Mouse (Mus musculus): ENCODE data around the gene Cav1. TPM values are rescaled to one million over a fixed set of nuclear protein-coding genes. Genes with fewer than 3 reads are reported as not detected.
A peak's percentile ranks its signal among the peaks of the same experiment; 100 is the strongest.

The Cav1 gene
- total RNA-seq (2015) (not detected in 2 replicates), total RNA-seq (2017) (not detected in 2 replicates)

DNA sequence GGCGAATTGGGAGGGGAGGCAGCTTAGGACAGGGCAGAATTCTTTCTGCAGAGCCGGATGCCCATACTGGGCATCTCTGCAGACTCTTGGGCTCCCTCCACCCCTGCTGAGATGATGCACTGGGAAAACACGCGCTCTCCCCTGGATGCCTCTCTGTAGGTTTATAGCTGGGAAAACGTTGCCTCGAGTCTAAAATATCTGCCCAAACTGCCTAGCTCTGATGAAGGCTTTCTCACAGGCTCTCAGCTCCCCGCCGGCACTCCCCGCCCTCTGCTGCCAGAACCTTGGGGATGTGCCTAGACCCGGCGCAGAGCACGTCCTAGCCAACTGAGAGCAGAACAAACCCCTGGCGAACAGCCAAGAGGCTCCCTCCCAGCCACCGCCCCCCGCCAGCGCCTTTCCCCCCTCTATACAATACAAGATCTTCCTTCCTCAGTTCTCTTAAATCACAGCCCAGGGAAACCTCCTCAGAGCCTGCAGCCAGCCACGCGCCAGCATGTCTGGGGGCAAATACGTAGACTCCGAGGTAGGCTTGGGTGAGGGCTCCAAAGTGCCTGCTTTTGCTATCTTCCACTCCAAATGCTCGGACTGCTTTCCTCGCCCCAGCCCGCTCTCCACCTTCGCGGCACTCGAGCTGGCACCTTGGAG is at the start of gene Cav1:
Gene Cav1, plus strand, starts transcription at position 382 of the 648 bp plus-strand sequence.
- ATAC-seq (replicated peaks; ENCODE audit: poor library complexity) = peak; percentile 55

DNA sequence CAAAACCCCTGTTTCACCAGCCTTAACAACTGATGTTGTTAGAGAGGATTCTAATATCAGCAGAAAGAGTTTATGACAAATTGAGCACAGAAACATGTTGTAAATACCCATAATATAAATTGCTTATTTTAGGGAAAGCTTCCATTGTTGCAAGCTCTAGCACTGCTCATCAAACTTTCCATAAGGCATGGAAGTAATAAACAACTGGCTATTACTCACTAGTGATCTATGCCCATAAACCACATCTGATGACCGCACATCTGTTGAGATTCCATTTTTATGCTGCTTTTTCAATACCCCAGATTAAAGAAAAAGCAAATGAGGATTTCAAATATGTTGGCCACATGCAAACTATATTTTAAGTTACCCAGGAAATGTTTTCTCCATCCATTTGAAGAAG is 48.0 kb upstream of the Cav1 start:
- no peak for ATAC-seq (replicated peaks; ENCODE audit: poor library complexity)

DNA sequence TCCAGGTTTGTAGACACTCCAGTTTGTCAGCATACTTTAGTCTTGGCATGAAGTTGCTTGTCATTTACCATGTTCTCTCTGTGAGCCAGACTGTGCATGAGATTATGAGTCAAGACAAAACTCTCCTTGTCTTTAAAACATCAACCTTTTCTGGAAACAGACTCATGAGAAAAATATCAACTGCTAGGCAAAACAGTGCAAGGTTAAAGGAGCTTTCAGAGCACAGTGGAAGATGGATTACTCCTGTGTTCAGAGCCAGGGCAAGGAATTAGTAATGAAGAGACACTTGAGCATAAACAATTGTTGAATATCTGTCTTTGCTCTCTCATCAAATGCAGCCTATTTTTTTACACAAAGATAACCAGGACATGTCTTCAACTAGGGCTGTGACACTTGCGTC is 47.2 kb upstream of the Cav1 start:
- no peak for ATAC-seq (replicated peaks; ENCODE audit: poor library complexity)

DNA sequence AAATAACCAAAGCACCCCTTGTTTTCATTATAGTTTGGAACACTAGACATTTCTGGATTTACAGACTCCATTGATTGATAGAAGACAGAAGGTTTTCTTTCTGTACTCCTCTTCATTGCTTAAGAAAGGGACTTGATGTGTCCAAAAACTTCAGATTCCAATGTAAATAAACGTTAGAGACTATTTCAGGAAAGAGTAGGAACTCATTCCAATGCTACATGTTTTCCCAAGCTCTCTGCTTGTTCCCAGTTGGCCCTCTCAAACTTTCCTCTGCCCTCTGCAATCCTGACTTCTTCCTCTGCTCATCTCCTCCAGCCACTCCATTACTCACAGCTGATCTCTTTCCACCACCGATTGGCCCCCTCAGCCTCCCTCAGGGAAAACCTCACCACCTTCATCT is 43.3 kb upstream of the Cav1 start:
- ATAC-seq (replicated peaks; ENCODE audit: poor library complexity) = no peak

DNA sequence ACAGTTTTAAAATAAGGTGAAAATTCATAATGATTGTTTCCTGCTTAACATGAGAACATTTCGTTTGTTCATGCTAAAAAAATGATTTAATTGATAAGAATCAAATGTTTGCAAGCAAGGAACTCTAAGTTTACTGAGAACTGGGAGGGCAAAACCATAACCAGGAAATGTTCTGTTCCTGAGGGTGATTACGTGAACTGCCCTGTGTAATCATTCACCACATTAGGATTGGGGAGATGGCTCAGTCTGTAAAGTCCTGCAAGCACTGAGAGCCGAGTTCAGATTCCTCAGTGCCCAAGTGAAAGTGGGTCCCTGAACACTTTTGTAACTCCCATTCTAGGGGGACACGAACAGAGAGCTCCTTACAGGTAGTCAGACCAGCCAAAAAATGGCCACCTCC is 41.1 kb upstream of the Cav1 start:
- no peak for ATAC-seq (replicated peaks; ENCODE audit: poor library complexity)

DNA sequence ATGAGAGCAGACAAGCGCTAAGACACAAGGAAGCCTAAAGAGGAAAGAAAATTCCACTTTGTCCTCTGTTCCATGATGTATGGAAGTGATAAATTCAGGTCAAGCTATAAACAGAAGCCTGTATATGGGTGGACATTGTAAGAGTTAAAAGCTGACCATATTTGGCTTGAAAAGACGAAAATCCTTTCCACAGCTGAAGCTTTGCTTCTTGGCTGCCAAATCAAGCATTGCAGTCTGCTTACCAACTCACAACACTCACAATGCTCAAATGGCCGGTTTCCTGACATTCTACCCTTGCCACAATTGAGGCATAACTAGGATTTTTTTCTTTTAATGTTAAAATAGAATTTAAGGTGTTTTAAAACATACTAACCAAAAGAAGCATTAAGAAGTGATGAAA is 39.7 kb upstream of the Cav1 start:
- no peak for ATAC-seq (replicated peaks; ENCODE audit: poor library complexity)

DNA sequence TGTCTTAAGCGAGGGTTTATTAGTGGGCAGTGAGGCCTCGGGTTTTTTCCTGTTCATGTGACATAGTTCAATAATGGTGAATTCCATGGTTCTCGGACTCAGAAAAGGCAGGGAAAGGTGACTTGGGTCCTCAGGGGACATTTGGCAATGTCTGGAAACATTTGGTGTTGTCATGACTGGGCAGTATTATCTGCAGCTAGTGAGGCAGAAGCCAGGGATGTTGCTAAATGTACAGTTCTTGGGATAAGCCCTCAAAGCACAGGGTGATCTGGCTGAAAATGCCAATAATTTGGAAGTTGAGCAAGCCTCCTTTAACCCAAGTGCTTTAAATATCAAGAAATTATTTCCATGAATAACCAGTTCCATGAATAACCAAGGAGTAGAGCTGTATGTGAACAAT is 27.8 kb upstream of the Cav1 start:
- ATAC-seq (replicated peaks; ENCODE audit: poor library complexity) = no peak

DNA sequence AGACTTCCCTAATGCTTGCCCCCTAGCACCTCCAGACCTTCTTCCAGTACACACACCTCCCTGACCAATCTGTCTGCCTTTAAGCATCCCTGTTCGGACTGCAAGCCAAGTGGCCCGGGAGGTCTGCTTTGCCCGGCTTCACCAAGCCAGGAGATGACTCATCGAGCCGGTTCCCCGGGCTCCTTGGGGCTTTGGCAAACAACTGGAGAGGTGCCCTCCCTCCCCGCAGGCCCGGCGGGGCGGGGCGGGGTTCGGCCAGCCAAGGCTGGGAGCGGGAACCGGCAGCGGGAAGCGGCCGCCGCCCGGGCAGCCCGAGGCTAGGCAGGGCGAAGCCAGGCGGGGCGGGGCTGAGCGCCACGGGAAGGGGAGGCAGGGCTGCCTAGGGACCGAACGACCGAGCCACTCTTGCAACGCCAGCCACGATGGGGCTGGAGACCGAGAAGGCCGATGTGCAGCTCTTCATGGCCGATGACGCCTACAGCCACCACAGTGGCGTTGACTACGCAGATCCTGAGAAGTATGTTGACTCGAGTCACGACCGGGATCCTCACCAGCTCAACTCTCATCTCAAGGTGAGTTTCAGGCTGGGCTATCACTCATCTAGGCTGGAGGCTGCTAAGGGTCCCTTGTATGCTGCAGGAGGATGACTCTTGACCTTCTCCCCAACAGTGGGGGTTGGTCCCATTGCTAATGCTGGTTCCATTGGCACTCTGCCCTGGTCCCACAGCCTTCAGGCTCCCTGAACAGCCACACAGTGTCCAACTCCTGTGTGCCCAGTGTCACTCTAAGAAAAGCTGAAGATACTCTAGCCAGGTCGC is 25.0 kb upstream of the Cav1 start, which contains the start of gene Cav2:
Gene Cav2, plus strand, starts transcription at position 247 of the 818 bp plus-strand sequence.
- ATAC-seq (replicated peaks; ENCODE audit: poor library complexity) = peak; percentile 74

DNA sequence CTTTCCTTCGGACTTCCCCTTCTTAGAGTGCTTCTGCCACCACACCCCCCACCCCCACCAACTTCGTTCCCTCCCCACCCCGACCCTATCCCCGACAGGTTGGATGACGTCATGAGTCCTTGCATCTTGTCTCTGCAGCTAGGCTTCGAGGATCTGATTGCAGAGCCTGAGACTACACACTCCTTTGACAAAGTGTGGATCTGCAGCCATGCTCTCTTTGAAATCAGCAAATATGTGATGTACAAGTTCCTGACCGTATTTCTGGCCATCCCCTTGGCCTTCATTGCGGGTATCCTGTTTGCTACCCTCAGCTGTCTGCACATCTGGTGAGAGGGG is 24.4 kb upstream of the Cav1 start:
- peak; percentile 42 for ATAC-seq (replicated peaks; ENCODE audit: poor library complexity)

DNA sequence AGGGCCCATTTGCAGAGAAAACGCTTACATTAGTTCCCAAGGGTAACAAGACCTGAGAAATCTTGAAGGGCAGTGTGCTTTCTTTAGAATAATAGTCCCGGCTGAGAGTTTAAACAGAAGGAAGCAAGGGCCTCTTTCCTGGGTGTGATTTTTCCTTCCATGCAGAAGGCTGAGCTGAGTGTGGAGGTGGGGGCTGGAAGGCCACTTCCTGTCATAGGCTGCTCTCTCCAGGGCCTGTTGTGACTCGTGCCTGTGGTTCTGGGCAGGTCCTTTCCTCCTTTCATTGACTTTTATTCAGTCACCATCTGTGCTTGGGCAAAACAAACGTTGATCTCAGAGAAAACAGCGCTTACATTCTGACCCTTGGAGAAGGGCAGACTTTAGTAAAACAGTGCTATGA is 24.0 kb upstream of the Cav1 start:
- ATAC-seq (replicated peaks; ENCODE audit: poor library complexity) = no peak

DNA sequence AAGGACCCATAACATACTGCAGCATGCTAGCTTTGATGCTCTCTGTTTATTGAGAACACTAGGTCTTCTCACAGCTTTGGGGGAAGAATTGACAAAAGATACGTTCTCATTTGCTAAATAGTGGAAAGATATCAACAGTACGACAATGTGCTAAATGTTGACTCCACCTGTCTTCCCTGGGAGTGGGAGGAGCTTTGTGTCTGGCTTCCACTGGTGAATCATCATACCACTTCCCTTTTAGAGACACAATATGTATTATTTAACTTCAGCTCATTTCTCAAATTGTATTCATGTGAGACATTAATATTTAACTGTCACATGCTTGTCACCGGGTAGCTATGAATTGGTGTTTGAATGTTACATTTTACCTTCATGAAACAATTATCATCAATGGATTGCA is 22.3 kb upstream of the Cav1 start:
- peak; percentile 55 for ATAC-seq (replicated peaks; ENCODE audit: poor library complexity)

DNA sequence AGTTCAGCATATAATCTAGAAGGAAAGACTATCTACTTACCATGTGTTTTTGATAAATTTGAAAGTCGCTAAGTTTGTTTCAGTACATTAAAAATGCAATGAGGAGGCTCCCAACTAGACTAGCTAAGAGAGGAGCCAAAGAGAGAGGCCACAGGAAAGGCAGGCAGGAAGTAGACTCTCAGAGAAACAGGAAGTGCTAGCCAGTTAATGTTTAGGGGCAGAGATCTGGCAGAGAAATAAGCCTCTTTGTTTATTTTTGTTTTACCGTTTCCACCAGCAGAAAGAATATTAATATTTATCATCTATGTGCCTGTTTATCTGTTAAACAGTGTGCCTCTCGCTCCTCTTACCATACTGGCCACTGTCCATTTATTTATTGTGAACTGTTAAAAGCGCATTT is 19.8 kb upstream of the Cav1 start:
- ATAC-seq (replicated peaks; ENCODE audit: poor library complexity) = peak; percentile 76

DNA sequence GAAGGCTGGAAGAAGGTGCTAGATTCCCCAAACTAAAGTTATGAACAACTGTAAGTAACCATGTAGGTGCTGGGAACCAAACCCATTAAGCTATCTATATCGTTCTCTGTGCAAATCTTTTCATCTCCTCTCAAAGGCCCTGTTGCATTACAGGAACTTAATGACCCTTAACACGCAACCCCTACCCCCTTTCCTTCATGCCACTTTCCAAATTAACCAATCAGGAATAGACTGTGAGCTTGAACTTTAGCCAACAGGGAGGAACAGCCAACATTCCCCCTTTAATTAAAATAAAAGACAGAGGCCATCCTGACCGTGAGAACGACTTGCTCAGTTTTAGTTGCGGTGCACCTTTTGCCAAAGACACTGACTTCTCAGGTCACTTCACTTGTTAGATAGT is 11.0 kb upstream of the Cav1 start:
- ATAC-seq (replicated peaks; ENCODE audit: poor library complexity) = no peak

DNA sequence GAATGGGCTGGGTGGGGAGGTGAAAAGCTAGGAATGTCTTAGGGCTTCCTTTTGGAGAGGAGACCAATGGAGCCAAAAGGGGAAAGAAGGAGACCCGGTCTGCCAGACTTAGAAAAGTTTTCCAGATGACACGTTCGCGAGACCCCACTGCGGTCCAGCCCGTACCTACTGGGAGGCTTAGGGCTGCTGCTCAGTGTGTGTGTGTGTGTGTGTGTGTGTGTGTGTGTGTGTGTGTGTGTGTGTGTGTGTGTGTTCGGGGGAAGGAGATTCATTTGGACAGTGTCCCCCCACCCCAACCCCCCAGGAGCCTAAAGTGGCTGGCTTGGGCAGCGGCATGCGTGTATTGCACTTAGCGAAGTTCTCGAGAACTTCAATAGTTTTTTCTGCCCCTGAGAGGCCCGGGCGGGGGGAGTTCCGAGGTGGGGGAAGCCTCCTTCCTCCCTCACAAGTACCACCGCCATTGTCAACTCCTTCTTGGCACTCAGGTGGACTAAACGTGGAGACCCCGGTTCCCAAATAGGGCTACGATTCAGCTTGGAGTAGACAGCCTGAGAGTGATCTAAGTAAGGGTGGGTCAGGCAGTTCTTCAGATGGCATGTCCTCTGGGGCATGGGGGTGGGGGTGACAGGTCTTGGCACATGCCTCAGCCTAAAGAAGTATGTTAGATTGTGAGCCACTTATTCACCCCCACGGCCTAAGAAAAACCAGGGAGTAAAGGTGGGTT is 629 bp downstream of the Cav1 start:
- no peak for ATAC-seq (replicated peaks; ENCODE audit: poor library complexity)

DNA sequence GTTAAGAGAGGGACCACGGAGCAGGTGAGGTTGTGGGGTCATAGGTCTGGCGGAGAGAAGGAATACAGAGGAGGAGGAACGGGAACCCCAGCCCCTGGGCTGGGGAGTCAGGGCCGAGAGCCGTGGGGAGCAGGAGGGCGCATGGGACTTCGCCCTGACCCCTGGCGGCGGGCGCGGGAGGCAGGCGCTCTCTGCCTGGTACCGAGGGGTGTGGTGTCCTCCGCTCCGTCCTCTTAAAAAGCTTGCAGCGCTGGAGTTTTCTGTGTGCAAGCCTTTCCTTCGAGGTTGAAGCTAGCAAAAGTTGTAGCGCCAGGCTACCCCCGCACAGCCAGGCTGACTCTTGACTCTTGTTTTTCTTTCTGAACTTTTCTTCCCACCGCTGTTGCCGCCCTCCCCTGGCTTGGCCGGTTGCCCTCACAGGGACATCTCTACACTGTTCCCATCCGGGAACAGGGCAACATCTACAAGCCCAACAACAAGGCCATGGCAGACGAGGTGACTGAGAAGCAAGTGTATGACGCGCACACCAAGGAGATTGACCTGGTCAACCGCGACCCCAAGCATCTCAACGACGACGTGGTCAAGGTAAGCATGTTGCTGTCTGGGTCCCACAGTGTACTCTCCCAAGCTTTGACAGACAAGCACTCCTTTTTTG is 1.5 kb downstream of the Cav1 start:
- peak; percentile 96 for ATAC-seq (replicated peaks; ENCODE audit: poor library complexity)

DNA sequence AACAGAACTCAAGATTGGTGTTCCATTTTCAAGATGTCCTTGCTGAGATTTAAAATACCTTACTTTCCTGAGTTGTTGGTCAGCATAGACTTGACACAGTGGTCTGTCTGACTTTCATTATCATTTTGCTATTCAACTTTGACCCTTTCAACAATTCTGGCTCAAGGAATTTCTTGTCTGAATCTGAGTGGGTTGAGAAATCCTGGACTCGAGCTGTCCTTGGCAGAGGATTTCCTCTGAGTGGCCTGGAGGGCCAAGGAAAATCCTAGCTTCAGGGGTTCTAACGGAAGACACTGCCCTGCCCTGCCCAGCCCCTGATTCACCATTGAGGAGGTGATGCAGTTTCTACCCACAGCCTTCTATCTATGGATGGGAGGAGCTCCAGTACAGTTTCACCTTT is 2.5 kb downstream of the Cav1 start:
- no peak for ATAC-seq (replicated peaks; ENCODE audit: poor library complexity)

DNA sequence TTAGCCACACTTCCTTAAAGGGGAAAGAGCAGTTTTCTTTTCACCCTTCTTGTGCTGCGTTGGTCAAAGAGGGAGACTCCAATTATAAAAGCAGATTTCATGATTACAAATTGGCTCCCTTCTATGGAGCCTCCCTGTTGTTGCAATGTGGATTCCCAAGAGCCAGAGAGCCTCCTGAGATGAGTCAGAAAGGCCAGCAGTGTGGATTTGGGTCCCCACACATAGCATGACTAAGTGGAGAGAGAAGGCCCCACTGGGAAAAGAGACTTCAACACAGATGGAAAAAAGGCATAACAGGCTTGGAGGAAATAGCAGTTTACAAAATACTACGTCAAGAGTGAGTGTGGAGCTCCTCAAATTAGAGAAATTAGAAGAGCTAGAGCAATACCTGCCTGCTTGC is 3.1 kb downstream of the Cav1 start:
- no peak for ATAC-seq (replicated peaks; ENCODE audit: poor library complexity)

DNA sequence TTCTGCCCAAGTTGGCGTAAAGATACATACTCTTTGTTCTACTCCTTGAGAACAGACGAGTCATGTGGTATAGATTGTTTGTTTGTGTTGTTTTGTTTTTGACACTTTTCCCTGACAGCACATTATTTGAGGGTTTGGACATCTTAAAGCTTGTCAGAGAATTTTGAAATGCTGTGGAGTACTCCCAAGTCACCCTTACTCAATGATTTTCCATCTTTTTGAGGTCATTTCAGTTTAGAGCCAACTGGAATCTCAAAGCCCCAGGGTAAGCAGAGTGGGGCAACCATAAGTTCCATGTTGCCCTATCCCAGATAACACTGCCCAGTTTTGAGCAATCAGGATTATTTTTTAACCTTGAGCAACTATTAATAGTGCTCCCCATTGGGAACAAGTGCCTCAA is 8.1 kb downstream of the Cav1 start:
- no peak for ATAC-seq (replicated peaks; ENCODE audit: poor library complexity)

DNA sequence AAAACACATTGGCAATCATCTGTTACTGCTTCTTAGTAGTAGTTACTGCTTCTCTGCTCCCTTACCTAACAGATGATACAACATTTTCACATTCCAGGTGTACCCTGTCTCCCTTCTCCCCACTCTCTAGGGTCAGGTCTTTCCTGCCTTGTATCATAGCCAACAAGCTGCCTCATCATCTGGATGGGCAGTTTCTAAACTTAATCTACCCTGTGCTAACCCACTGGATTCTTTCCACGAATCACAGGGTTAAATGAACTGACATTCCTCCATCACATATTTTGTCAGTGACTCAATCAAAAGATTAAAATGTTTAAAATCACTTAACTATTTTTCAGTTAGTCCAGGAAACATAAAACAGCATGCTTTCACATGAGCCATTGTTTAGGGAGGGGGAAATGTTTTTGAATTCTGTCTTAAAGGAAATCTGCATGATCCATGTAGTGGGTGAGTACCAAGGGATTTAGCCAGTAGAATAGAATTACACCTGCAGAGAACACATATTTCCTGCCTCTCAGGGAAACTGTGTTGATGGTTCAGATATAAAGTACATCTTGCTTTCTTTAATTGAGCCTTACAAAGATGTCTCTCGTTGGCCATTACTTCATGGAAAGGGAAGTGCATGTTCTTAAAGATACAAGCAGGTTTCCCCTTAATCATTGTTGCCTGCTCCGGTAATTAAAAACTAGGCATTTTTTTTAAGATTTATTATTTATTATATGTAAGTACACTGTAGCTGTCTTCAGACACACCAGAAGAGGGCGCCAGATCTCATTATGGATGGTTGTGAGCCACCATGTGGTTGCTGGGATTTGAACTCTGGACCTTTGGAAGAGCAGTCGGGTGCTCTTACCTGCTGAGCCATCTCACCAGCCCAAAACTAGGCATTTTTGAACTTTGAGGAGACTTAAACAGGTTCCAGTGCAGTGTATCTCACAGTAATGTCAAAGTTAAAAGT is 8.8 kb downstream of the Cav1 start:
- no peak for ATAC-seq (replicated peaks; ENCODE audit: poor library complexity)
